Mouse (Mus musculus) liver, postnatal 0 days (tissue): Measurements from ENCODE around the gene Kif1b.

Experiments used
- CTCF ChIP-seq: sonication (generic); IDR thresholded peaks from 2 replicates; pipeline ENCODE4 v1.5.1; 2016; ENCODE audit warnings: antibody characterized with exemption, low read depth
- EP300 ChIP-seq: IDR thresholded peaks from 2 replicates; pipeline ENCODE4 v1.6.1; 2016; ENCODE audit warnings: antibody characterized with exemption, low read depth, mild to moderate bottlenecking

- TF ChIP-seq CTCF: no peak
- no peak for TF ChIP-seq EP300
Measured at GRCm38 (mm10) chr4:149149611-149150010, 157.9 kb downstream of the Kif1b start.
